Mouse (Mus musculus): ENCODE measurements around the gene Itpr1. TPM values are rescaled to one million over a fixed set of nuclear protein-coding genes. Genes with fewer than 3 reads are reported as not detected.

Gene Itpr1
- total RNA-seq, 4 experiments from 2014 or later: 33.9 to 36.9 (median 36.4) TPM

- DNase-seq (ENCODE audit: low spot score): no peak
Measured at GRCm38 (mm10) chr6:108435467-108435866, 222.6 kb downstream of the Itpr1 start.

DNA sequence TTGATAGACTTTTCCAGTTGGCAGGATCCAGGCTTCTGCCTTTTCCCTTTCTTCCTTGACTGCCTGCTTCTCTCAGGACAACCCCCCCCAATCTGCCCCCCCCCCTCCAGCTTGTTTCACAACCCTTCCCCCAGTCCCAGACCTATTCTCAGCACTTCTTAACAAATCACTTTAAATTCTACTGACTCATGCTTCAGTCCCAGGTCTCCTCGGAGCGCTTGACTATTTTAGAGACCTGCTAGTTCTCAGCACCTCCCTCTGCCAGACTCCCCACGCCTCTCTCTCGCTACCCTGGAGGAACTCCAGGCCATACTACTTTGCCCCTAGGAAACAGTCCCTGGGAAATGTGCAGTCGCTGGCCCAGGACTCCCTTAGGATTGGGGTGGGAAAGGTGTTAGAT, 223.7 kb downstream of the Itpr1 start:
- DNase-seq (ENCODE audit: low spot score): peak; percentile 27

DNA sequence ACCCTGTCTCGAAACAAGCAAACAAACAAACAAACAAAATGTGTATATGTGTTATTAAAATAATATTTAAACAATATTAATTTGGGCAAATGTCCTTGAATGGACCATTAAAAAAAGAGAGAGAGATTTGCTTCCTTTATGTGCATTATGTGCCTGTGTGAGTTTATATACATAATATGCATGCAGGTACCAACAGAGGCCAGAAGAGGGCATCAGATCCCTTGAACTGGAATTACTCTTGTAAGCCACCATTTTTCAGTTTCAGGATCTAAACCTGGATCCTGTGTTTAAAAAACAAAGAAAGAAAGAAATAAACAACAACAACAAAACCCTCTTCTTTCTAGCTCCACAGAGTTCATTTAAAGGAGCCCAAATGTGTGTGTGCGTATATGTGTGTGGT, 228.4 kb downstream of the Itpr1 start:
- DNase-seq (ENCODE audit: low spot score): no peak

DNA sequence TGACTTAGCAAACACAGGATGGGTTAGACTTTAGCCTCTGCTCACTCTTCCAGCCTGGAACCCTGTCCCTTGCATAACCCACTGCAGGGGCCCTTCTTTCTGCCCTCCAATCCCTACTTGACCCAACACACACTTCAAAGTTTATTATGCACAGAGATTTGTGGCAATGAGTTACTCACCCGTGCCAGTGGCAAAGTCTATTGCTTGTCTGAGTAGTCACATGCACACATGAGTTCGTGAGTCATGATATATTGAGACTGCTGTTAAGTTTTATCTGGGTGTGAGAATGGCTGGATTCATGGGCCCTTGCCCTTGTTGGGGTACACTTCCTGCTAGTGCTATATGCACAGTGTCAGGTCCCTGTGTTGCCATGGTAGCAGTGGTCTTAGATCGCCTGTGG, 229.4 kb downstream of the Itpr1 start:
- no peak for DNase-seq (ENCODE audit: low spot score)

GRCm38 (mm10) chr6:108444435-108444834, 231.5 kb downstream of the Itpr1 start:
- no peak for DNase-seq (ENCODE audit: low spot score)

DNA sequence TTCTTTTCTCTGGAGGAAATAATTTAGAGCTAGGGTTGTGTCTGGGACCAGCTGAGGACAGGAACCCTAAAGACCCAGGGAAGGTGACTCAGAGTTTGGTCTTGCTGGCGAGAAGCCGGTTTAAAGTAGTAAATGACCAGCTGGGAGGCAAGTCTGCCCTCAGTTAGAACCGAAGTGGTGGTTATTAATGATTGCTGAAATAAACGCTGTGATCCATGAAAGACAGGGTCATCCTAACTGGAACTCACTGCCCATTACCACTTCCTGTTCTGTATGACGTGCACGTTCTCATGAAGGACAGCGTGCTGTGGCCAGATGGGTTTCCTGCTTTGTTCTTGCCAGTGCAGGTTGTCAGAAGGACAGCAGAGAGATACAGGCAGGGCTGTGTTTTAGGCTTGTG, 232.1 kb downstream of the Itpr1 start:
- DNase-seq (ENCODE audit: low spot score): no peak

GRCm38 (mm10) chr6:108446766-108447165, 233.9 kb downstream of the Itpr1 start:
- no peak for DNase-seq (ENCODE audit: low spot score)

GRCm38 (mm10) chr6:108447179-108447845, 234.4 kb downstream of the Itpr1 start:
- peak; percentile 36 for DNase-seq (ENCODE audit: low spot score)

- peak; percentile 79 for DNase-seq (ENCODE audit: low spot score)
Measured at GRCm38 (mm10) chr6:108448016-108448735, 235.3 kb downstream of the Itpr1 start.

DNA sequence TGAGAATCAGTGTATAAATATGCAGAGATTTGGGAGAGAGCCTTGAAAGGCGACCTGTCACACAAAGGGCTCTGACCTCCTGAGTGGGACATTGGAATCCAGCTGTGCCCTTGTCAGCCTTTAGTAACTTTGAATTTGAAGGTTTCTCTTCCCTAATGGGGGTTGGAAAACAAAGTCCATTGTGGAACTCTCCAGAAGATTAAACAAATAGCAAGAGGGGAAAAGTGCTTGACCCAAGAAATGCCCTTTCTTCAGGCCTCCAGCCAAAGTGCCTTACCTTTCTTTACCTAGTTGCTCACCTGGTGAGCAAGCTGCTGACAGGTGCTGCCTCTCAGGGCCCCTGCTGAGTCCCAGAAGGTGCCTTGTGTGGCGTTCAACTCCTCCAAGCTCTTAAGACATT, 236.0 kb downstream of the Itpr1 start:
- DNase-seq (ENCODE audit: low spot score): no peak

GRCm38 (mm10) chr6:108451536-108451935, 238.6 kb downstream of the Itpr1 start:
- DNase-seq (ENCODE audit: low spot score): no peak

DNA sequence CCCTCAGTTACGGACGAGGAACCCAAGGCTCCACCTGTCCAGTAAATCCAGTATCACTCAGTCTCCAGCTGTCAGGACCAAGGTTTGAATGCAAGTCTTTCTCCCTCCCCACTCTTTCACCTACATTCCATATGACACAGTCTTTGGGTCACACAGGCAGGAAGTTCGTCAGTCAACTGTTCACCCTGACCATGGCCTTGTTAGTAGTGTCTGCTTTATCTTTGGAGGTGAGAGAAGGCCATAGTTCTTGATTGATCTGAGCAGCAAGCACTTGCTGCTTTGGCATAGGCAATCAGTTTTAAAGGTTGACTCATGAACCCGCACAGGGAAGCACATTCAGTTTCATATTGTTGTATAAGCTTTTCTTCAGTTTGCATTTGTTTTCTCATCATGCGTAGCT, 240.7 kb downstream of the Itpr1 start:
- DNase-seq (ENCODE audit: low spot score): no peak

DNA sequence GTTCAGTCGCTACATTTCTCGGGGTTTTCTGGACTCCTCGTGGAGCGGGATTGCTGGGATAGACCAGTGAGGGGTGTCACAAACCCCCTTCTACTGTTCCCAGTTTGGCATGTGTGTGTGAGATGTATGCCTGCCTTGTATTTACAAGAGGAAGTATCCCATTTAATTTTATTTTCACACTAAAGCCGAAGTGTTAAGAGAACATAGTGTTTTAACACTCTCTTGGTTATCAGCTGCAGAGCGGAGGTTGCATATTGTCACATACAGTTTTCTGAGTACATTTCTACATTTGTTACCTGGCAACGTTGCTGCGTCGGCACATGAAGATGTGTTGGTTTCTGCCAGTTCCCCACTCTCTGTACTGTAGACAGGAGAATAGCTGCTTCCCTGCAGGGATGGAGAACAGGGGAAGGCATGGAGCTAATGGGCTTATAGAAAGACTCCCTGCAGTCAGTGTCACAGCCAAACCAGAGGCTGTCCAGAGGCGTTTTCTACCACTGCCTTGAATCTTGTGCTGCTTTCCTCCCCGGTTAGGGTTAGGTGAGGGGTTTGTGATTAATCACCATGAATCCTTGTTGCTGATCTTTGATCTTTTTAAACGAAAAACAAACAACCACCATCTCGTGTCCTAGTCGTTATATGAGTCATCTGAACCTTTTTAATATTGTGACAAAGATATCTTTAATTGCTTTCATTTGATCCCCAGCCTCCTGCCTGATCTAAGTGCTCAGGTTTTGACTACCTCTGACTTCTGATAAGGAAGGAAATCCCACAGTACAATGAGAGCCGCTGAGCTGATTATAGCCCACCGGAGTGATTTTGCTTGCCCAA, 241.4 kb downstream of the Itpr1 start:
- DNase-seq (ENCODE audit: low spot score): no peak

GRCm38 (mm10) chr6:108454979-108455836, 242.3 kb downstream of the Itpr1 start:
- DNase-seq (ENCODE audit: low spot score): no peak

DNA sequence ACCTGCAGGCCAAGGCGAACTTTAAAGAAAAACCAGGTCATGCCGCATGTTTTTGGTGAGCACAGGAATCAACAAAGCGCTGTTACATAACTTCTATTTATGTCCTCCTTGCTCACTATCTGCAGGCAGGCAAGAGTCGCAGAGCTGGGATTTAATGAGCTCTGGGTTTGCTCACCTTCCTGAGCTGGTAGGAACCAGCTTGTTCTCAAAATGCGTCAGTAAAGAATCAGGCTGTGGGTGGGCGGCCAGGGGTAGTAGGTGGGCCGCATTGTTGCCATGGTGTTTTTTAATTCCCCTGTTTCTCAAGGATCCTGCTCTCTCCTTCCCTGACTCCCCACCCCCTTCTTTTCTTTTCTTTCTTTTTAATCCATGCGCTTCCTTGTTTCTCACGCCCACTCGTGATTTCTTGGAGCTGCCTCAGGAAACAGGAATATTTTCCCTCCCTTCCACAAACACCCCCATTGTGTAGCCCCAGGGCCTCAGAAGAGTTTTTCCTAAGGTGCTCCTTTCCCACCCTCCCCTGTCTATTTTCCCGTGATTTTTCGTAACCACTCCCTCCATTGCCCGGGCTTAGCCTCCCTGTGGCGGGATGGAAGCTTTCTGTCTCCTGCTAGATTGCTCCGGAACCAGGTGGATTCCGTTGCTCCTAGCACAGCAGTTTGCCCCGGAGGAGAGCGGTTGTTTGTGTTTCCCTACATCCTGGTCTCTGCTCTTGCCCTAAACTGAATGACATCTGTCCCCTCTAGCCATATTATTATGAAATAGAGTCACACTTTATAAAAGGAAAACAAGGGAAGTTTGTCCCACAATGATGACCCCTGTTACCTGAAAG, 243.6 kb downstream of the Itpr1 start:
- DNase-seq (ENCODE audit: low spot score): peak; percentile 61

GRCm38 (mm10) chr6:108457063-108457405, 244.1 kb downstream of the Itpr1 start:
- DNase-seq (ENCODE audit: low spot score): no peak

- peak; percentile 82 for DNase-seq (ENCODE audit: low spot score)
Measured at GRCm38 (mm10) chr6:108457516-108458181, 244.8 kb downstream of the Itpr1 start.

DNA sequence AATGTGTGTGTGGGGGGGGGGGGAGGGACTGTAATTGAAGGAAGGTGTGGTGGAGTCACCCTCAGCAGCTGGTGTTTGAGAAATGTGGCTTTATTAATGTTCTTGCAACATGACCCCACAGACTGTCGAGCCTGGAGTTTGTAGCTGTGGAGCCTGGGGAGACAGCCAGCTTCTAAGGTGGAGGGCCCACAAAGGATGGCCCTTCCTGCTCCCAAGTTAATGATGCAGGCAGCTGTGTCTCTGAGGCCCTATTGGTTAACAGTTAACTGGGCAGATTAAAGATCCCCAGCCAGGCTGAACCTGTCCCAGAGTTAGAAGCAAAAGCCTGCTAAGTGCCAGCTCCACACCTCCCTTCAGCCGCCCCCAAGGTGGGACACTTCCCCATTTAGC, 245.3 kb downstream of the Itpr1 start:
- peak; percentile 49 for DNase-seq (ENCODE audit: low spot score)

- no peak for DNase-seq (ENCODE audit: low spot score)
Measured at GRCm38 (mm10) chr6:108458826-108459225, 245.9 kb downstream of the Itpr1 start.

- DNase-seq (ENCODE audit: low spot score): peak; percentile 35
Measured at GRCm38 (mm10) chr6:108464308-108464979, 251.5 kb downstream of the Itpr1 start.

All from heart, adult 8-10 months (tissue).